Mouse (Mus musculus): ENCODE data around the gene Sult2b1. TPM values are rescaled to one million over a fixed set of nuclear protein-coding genes. Genes with fewer than 3 reads are reported as not detected.

The Sult2b1 gene
- polyA plus RNA-seq, 1 experiment: 19.3 TPM

DNA sequence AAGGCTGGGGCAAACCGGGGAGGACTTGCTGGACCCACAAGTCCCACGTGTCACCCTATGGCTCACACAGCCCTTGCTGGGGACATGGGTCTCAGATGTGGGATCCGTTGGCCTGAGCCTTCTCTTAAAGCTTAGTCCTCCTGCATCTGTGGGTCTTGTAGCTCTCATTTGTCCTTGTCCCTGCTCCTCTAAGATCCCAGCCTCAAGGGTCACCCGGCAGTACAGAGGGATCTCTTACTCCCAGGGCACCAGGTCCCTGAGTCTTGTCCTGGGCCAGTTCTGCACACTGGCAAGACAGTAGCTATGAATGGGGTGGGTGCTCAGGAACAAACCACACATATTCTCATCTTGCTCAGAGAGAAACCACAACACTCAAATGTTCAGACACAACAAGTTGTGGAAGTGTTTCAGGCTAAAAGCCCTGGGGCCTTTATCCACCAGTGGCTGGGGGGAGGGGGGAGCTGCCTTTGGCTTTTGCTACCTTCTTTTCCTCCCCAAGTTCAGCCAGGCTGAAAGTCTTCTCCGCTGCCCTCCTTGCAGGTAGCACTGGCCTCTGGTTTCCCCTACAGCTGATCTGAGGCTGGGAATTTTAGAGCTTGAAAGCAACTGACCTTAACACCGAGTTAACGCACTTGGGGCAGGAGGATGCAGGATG, 100.9 kb downstream of the Sult2b1 start, which contains the start of gene Ntn5:
Gene Ntn5 (plus strand): TSS at position 627 of the 655 bp plus-strand sequence.
- 77% methylated on average over 7 of the region's 7 CpGs for WGBS

GRCm38 (mm10) chr7:45682144-45683126, 102.0 kb downstream of the Sult2b1 start:
- WGBS: 24% methylated on average over 14 of the region's 14 CpGs
- H3K4me3 ChIP-seq (replicated peaks; ENCODE audit: extremely low read depth, low read depth, low read length): peak overlapping the region; percentile 24
- TF ChIP-seq POLR2A (IDR thresholded peaks at IDR 0.05; ENCODE audit: borderline replicate concordance, extremely low read depth, low read depth, low read length) (peak; percentile 59; the same call in 1 of the 2 replicates), CTCF (IDR thresholded peaks at IDR 0.05; ENCODE audit: insufficient read depth, low read length) (peak; percentile 99)
- H3K4me1 ChIP-seq (ENCODE audit: control insufficient read depth, insufficient read depth, low read length): peaks cover 28% of the 10 kb centered on the region
- DNase-seq: peak; percentile 81

More for the DNA sequence above, 100.9 kb downstream of the Sult2b1 start, which contains the start of gene Ntn5:
- DNase-seq: no peak
- no peak for TF ChIP-seq CTCF (IDR thresholded peaks at IDR 0.05; ENCODE audit: insufficient read depth, low read length)
- no peak for TF ChIP-seq POLR2A (IDR thresholded peaks at IDR 0.05; ENCODE audit: borderline replicate concordance, extremely low read depth, low read depth, low read length)
- Histone ChIP-seq H3K4me3 (replicated peaks; ENCODE audit: extremely low read depth, low read depth, low read length) (no peak within 1 kb of the TSS), H3K4me1 (ENCODE audit: control insufficient read depth, insufficient read depth, low read length) (peaks cover 28% of the 10 kb centered on the region)

DNA sequence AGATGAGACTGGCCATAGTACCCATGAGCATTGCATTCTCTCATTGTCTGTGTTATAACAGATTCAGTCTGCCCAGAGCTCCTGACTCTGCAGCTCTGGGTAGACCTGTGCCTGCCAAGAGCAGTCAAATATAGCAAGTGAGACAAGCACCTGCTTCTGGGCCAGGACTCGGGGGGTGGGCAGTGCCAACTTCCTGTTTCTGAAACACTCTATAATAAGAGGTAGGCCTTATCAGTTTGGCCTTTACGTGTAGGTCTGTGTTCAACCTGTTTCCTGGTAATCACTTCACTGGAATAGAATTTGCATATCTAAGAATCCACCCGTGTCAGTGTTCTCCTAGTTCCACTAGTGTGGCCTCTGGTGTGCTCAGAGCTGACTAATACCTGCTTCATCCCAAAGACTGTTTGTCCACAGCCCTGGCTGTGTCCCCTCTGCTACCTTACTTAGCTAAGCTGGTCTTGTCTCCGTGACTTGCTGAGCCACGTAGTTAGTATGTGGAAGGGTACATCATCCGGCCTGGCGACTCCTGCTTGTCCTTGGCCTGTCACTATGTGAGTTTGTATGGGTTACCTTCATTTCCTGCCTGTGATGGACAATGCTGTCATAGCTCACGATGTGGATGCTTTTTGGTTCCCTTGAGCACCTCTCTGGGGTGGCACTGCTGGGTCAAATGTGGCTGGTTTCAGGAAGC, 103.3 kb downstream of the Sult2b1 start:
- peaks cover 26% of the 10 kb centered on the region for H3K4me1 ChIP-seq (ENCODE audit: control insufficient read depth, insufficient read depth, low read length)
- no peak for DNase-seq
- TF ChIP-seq POLR2A (IDR thresholded peaks at IDR 0.05; ENCODE audit: borderline replicate concordance, extremely low read depth, low read depth, low read length) (no peak), CTCF (IDR thresholded peaks at IDR 0.05; ENCODE audit: insufficient read depth, low read length) (no peak)
- 41% methylated on average over 8 of the region's 8 CpGs for WGBS
- H3K4me3 ChIP-seq (replicated peaks; ENCODE audit: extremely low read depth, low read depth, low read length): no peak overlapping the region

Other genes starting within 250 kb of the Sult2b1 start
- gene Hsd17b14, start 229.8 kb downstream of the Sult2b1 start, polyA plus RNA-seq (2012; rRNA removed): 2.1 and 3.0 TPM in 2 replicates
- gene Bcat2, start 214.5 kb downstream of the Sult2b1 start, polyA plus RNA-seq (2012; rRNA removed): 44.2 TPM in 2 replicates
- gene Fgf21, start 169.2 kb downstream of the Sult2b1 start, polyA plus RNA-seq (2012; rRNA removed): not detected in 2 replicates
- gene Fut1, start 167.4 kb downstream of the Sult2b1 start, polyA plus RNA-seq (2012; rRNA removed): 0.78 TPM in 1 of 2 replicates, not detected in the other
- gene Izumo1, start 162.9 kb downstream of the Sult2b1 start, polyA plus RNA-seq (2012; rRNA removed): 1.7 and 2.0 TPM in 2 replicates
- 139 and 181 TPM in 2 replicates for gene Rasip1, start 157.2 kb downstream of the Sult2b1 start, polyA plus RNA-seq (2012; rRNA removed)
- 8.6 and 13.2 TPM in 2 replicates for gene Mamstr, start 144.7 kb downstream of the Sult2b1 start, polyA plus RNA-seq (2012; rRNA removed)
- gene Fut2, start 118.3 kb downstream of the Sult2b1 start, polyA plus RNA-seq (2012; rRNA removed): 1.0 and 4.1 TPM in 2 replicates
- 5.5 and 7.7 TPM in 2 replicates for gene Ntn5, start 100.6 kb downstream of the Sult2b1 start, polyA plus RNA-seq (2012; rRNA removed)
- gene Sec1, start 90.3 kb downstream of the Sult2b1 start, polyA plus RNA-seq (2012; rRNA removed): 3.7 and 4.5 TPM in 2 replicates
- gene Car11, start 84.8 kb downstream of the Sult2b1 start, polyA plus RNA-seq (2012; rRNA removed): 5.1 and 6.2 TPM in 2 replicates
- gene Dbp, start 79.6 kb downstream of the Sult2b1 start, polyA plus RNA-seq (2012; rRNA removed): 43.1 and 133 TPM in 2 replicates
- 1,119 and 1,194 TPM in 2 replicates for gene Rpl18, start 69.2 kb downstream of the Sult2b1 start, polyA plus RNA-seq (2012; rRNA removed)
- gene Sphk2, start 66.7 kb downstream of the Sult2b1 start, polyA plus RNA-seq (2012; rRNA removed): 59.7 and 62.4 TPM in 2 replicates
- 12.2 and 15.0 TPM in 2 replicates for gene Fam83e, start 63.5 kb downstream of the Sult2b1 start, polyA plus RNA-seq (2012; rRNA removed)
- not detected in 2 replicates for gene Spaca4, start 58.9 kb downstream of the Sult2b1 start, polyA plus RNA-seq (2012; rRNA removed)
- gene Lmtk3, start 931 bp downstream of the Sult2b1 start, polyA plus RNA-seq (2012; rRNA removed): 0.70 and 1.5 TPM in 2 replicates
- gene Cyth2, start 29.9 kb upstream of the Sult2b1 start, polyA plus RNA-seq (2012; rRNA removed): 42.6 and 57.7 TPM in 2 replicates
- gene Kcnj14, start 40.1 kb upstream of the Sult2b1 start, polyA plus RNA-seq (2012; rRNA removed): 0.43 and 0.49 TPM in 2 replicates
- 7.9 and 11.8 TPM in 2 replicates for gene Grwd1, start 46.3 kb upstream of the Sult2b1 start, polyA plus RNA-seq (2012; rRNA removed)
- gene Kdelr1, start 88.1 kb upstream of the Sult2b1 start, polyA plus RNA-seq (2012; rRNA removed): 178 and 208 TPM in 2 replicates
- gene Grin2d, start 93.7 kb upstream of the Sult2b1 start, polyA plus RNA-seq (2012; rRNA removed): 2.5 and 3.5 TPM in 2 replicates
- not detected in 2 replicates for gene Syngr4, start 112.0 kb upstream of the Sult2b1 start, polyA plus RNA-seq (2012; rRNA removed)
- gene Tmem143, start 112.3 kb upstream of the Sult2b1 start, polyA plus RNA-seq (2012; rRNA removed): 35.5 and 41.9 TPM in 2 replicates
- 210 and 228 TPM in 2 replicates for gene Emp3, start 136.7 kb upstream of the Sult2b1 start, polyA plus RNA-seq (2012; rRNA removed)
- 10.3 and 12.3 TPM in 2 replicates for gene Ccdc114, start 139.4 kb upstream of the Sult2b1 start, polyA plus RNA-seq (2012; rRNA removed)
- gene Abcc6, start 245.6 kb upstream of the Sult2b1 start, polyA plus RNA-seq (2012; rRNA removed): 1.5 TPM in 2 replicates
- 27.8 and 34.0 TPM in 2 replicates for gene Nomo1, start 249.0 kb upstream of the Sult2b1 start, polyA plus RNA-seq (2012; rRNA removed)